Mouse (Mus musculus) large intestine, adult 2 months (tissue): ENCODE measurements around the gene Mib2. TPM values are rescaled to one million over a fixed set of nuclear protein-coding genes. Genes with fewer than 3 reads are reported as not detected.
"Not testable (repeated sequence)": the region's sequence is repeated elsewhere in the genome, so short reads cannot be mapped to it uniquely, and the experiment has no call there.

Experiments
- DNase-seq: peaks from one replicate; pipeline ENCODE4 v3.0.0-alpha.2; 2012; ENCODE audit warnings: low read depth, low spot score
- WGBS: fragments of 180-500 bp; shearing (Covaris S2); methylation state at CpG from one replicate; pipeline ENCODE4 v1.1.7; 2018; 5-methylcytosine and 5-hydroxymethylcytosine counted together
- polyA plus RNA-seq: library from polyadenylated mRNA; depleted of rRNA; stranded (reverse); fragments of >200 nt; gene quantifications from 2 replicates; pipeline ENCODE4 v1.2.3, GENCODE M21; 2012

Gene Mib2
- polyA plus RNA-seq, 1 experiment: 36.6 TPM

GRCm38 (mm10) chr4:155675991-155676390, 7.0 kb upstream of the Mib2 start:
- 51% methylated on average over 2 of the region's 2 CpGs for WGBS
- no peak for DNase-seq

DNA sequence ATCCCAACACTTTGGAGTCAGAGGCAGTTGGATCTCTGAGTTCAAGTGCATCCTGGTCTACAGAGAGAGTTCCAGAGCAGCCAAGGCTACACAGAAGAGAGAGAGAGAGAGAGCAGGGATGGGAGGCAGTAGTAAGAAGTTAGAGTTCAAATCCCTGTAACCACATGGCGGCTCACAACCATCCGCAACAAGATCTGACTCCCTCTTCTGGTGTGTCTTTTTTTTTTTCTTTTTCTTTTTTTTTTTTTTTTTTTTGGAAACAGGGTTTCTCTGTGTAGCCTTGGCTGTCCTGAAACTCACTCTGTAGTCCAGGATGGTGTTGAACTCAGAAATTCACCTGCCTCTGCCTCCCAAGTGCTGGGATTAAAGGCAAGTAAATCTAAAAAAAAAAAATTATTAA, 3.1 kb upstream of the Mib2 start:
- DNase-seq: no peak
- WGBS: 73% methylated on average over 2 of the region's 2 CpGs

DNA sequence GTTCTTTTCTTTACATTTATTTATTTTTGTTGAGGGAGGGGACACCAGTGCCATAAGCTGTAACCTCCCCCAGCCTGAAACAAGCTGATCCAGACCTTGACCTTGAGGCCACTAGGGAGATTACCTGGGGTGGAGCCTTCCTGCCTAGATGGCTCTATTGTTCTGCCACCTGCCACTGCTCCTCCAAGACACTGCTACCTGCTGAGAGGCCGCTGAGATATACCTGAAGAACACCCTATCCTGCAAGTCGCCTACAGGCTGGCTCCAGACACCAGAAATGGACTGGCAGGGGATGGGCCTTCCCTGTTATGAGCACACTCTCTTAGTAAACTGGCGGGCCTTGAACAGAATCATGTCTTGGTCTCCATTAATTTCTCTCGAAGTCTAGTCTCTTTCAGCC, 1.2 kb upstream of the Mib2 start:
- WGBS: 50% methylated on average over 4 of the region's 4 CpGs
- DNase-seq: not testable (repeated sequence)

DNA sequence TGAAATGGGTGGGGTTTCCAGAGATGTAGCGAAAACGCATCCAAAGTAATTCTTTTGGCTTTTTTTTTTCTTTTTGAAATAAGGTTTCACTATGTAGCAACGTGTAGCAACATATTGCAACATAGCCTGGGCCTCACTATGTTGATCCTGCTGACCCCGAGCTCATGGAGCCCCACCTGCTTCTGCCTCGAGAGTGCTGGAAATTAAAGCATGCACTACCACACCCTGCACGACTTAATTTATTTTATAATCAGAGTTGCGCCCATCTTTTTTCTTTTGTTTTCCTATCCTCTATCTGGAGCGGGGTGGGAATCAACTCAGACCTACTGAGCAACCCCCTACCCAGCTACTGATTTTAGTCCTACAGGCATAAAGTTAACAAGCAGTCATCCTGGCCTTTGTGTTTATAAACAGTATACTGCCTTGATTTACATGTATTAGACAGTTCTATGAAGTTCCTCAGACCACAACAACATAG, 639 bp upstream of the Mib2 start:
- WGBS: 1% methylated on average over 8 of the region's 8 CpGs
- no peak for DNase-seq

DNA sequence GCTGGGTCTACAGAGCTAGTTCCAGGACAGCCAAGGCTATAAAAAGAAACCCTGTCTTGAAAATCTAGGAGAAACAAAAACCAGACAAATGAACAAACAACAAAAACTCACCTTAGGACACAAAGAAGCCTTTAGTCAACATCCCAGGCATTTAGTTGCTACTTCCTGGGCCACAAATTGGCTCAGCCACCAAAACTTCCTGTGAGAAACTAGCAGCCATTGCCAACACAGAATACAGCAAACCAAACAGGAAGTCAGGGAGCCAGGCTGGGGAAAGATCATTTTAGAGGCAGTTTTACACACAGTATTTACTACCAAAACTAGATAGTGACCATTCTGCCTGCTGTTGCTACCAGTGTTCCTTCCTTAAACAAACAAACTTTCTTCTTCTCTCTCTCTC, 2.1 kb downstream of the Mib2 start:
- no peak for DNase-seq

GRCm38 (mm10) chr4:155660641-155661040, 8.4 kb downstream of the Mib2 start:
- WGBS: 75% methylated on average over 12 of the region's 12 CpGs
- no peak for DNase-seq

DNA sequence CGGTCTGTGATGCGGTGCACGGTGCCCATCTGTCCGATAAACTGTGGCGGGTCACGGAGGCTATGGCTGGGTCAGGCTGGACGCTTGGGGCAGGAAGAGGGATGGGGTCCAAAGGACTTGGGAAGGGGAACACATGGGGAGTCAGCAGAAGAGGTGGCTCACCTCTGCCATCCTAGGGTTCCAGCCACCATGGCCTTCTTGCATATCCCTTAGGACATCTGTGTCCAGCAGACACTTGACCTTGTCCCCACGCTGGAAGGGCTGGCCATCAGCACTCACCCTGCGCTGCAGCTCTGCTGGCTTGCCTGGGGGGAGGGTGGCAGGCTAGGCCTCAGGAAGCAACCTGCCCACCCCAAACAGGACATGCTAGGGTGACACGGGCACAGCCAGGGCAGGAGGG, 10.0 kb downstream of the Mib2 start:
- no peak for DNase-seq
- WGBS: 94% methylated on average over 10 of the region's 10 CpGs

DNA sequence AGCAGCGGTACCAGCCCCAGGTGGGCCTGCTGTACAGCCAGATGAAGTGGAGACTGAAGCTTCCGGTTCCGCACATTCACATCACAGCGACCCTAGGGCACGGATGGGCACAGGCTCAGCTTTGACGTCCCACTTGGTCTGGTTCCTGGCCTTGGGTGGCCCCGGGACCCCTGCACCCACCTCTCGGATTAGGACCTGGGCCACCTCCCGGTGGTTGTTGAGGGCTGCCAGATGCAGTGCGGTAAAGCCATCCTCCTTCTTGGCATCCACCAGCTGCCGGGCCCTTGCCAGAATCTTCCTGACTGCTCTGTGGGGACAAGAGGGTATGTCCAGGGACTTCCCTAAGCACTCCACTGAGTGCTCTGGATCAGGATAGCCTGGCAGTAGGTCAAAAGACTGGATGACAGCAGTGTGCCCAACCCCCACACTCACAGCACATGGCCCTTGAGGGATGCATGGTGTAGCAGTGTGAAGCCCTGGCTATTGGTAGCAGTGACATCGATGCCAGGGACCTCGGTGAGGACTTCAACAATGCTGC, 12.7 kb downstream of the Mib2 start:
- WGBS: 95% methylated on average over 13 of the region's 13 CpGs
- DNase-seq: no peak

GRCm38 (mm10) chr4:155654456-155655298, 14.3 kb downstream of the Mib2 start:
- WGBS: 3% methylated on average over 52 of the region's 52 CpGs

GRCm38 (mm10) chr4:155654183-155654455, 14.9 kb downstream of the Mib2 start:
- WGBS: 3% methylated on average over 6 of the region's 6 CpGs
- no peak for DNase-seq

More at GRCm38 (mm10) chr4:155654456-155655298, 14.3 kb downstream of the Mib2 start:
- DNase-seq: no peak

- DNase-seq: no peak
- 5% methylated on average over 31 of the region's 31 CpGs for WGBS
Observed at GRCm38 (mm10) chr4:155653451-155654182, 15.4 kb downstream of the Mib2 start.

DNA sequence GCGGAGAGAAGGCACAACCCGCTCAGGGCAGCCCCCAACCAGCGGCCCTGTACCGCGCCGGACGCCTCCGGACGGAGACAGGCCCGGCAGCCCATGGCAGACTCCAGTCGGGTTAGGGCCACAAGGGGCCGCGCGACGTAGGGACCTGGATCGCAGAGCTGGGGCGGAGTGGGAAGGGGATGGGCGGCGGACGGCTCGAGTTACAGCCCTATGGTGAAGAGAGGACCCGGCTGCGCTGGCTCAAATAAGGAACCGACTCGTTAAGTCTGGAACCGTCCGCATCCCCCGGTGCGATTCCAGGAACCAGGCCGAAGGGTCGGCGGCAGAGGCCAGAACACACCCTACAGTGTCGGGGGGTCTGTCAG, 15.9 kb downstream of the Mib2 start, which contains the start of gene Mmp23:
Gene Mmp23 (minus strand): TSS at position 299 of the 365 bp plus-strand sequence.
- 3% methylated on average over 33 of the region's 33 CpGs for WGBS
- no peak for DNase-seq

DNA sequence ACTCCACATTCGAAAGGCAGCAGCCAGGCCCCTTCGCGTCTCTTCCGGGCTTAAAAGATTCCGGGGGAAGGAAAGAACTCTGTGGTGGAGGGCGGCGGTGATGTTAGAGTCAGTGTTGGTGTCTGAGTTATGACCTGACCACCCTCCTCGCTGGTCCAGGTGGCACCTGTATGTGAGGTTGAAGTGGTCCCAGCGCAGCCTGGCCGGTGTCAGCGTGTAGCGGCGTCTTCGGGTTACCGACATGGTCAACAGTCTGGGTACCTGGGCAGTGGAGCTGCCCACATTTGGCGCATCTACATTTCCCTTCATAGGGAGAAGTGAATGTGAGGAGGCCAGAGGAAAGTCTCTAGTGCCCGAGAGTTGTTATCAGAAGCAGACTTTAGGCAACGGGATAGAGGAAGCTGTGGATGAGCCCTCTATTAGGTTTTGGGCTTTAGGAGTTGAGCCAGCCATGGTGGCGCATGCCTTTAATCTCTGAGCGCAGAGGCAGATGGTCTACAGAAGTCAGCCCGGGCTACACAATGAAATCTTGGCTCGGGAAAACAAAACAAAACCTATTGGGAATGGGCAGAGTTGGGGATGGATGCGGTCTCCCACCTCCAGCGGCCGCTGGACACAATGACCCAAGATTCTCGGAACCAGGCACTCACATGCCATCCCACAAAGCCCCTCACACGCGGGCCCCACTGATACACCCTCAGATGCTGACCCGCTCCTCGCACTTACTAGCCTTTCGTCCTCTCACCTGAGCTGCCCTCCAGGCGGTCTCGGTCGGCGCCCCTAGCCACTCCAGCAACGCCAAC, 16.5 kb downstream of the Mib2 start:
- WGBS: 40% methylated on average over 36 of the region's 36 CpGs
- DNase-seq: no peak

- DNase-seq: no peak
- 50% methylated on average over 15 of the region's 15 CpGs for WGBS
Observed at GRCm38 (mm10) chr4:155651553-155652269, 17.3 kb downstream of the Mib2 start.

GRCm38 (mm10) chr4:155649355-155649754, 19.6 kb downstream of the Mib2 start:
- WGBS: 89% methylated on average over 11 of the region's 11 CpGs
- DNase-seq: no peak

- DNase-seq: no peak
- 88% methylated on average over 5 of the region's 5 CpGs for WGBS
Observed at GRCm38 (mm10) chr4:155645721-155646120, 23.3 kb downstream of the Mib2 start.

DNA sequence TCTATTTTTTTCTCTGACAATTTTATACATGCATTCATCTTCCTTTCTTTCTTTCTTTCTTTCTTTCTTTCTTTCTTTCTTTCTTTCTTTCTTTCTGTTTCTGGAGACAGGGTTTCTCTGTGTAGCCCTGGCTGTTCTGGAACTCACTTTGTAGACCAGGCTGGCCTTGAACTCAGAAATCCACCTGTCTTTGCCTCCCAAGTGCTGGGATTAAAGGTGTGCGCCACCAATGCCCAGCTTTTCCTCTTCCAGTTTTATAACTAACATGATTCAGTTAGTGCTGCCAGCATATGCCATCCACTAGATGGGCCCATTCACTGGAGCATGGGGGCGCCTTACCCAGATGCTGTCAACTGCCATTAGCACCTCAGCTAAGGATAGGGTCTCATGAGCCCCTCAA, 23.7 kb downstream of the Mib2 start, which contains the start of gene Gm10563:
Gene Gm10563 (minus strand): TSS at position 101 of the 400 bp plus-strand sequence.
- WGBS: 93% methylated on average over 2 of the region's 2 CpGs
- DNase-seq: not testable (repeated sequence)

- WGBS: 57% methylated on average over 1 of the region's 1 CpGs
- DNase-seq: no peak
Observed at GRCm38 (mm10) chr4:155643531-155643930, 25.5 kb downstream of the Mib2 start.

DNA sequence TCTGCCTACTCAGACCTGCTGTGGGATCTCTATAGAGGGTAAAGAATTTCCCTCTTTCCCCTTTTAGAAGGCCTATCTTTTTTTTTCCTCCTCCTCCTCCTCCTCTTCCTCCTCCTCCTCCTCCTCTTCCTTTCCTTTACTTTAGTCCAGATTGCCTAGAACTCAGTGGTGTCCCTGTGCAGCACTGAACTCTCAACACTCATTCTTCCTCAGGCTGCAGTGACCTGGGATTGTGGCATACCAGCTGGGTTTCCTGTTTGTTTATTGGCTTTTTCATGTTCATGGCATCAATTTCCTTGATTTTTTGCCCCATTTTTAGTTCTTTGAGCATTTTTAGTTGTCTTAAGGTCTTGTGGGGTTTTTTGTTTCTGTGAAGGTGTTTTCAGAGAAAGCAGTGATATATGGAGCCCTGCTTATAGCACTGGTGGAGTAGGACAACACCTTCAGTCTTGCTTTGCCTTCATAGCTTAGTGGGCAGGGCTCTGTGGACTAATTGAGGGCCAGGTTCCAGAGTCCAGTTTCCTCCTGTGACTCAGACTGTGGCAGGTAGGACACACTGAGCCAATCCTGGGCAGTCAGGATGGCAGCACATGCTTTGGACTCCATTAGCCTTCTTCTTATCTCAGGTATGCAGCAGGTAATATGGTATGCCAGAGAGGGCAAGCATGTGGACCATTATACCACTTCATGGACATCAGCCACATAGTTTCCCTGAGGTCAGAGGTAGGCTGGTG, 33.1 kb downstream of the Mib2 start:
- peak; percentile 81 for DNase-seq
